Mouse (Mus musculus): ENCODE measurements around the gene Sfxn1.

Sfxn1 gene

GRCm38 (mm10) chr13:54077470-54078174 lies 6.0 kb downstream of the Sfxn1 start:
- DNase-seq (ENCODE audit: low read depth) = no peak

DNA sequence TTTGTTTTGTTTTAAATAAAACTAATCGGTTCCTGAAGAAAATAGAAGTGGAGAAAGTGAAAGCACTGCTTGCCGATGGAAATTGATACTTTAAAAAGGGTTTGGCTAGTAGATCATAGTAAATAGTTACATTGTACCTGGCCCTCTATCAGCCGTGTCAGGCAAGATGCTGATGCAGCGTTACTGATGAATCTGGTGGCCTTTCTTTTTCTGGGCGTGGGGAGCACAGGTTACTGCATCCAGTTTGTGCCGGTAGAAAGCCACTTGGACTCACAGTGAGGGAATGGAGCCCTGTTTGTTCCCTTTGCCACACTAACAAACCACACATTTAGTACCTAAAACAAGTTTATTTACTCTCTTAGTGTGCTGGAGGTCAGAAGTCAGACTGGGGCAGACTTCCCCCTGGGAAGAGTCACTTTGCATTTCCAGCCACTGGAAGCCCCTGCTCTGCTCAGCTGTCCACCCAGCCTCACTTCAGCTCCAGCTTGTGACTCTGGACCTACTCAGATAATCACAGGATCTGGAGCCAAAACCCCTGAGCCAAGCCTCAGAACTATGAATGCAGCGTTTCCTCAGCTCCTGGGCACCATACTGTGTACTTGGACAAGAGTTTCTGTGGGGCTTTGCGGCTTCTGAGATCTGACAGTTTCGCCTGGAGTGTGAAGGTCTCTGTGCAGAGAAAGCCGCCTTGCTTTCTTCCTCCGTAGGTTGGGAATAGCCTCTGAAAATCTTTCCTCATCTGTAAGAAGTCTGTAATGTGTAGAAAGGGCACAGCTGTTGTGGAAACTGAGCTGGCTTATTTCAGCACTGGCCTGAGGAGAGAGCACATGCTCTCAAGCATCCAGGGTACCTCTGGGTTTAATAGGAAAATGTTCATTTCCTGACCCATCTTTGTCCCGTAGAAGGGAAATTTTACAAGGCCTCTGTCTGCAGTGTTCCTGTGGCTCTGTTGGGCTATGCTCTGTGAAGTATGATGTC lies 8.4 kb downstream of the Sfxn1 start:
- no peak for DNase-seq (ENCODE audit: low read depth)

DNA sequence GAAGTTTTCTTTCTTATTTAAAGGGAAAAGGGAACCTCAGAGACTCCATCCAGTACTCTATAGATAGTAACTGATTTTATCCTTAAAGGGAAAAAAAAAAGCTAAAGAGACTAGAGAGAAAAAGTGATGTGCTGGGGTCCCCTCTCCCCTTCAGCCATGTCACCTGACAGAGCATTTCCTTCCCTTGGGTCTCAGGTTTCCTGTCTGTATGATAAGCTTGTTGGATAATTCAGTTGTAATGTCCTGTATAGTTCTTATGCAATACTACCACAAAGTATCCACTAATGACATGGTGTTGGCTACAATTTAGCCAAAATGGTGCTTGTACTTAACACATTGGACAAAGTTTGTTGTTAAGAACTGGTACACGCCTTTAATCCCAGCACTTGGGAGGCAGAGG lies 9.1 kb downstream of the Sfxn1 start:
- no peak for DNase-seq (ENCODE audit: low read depth)

DNA sequence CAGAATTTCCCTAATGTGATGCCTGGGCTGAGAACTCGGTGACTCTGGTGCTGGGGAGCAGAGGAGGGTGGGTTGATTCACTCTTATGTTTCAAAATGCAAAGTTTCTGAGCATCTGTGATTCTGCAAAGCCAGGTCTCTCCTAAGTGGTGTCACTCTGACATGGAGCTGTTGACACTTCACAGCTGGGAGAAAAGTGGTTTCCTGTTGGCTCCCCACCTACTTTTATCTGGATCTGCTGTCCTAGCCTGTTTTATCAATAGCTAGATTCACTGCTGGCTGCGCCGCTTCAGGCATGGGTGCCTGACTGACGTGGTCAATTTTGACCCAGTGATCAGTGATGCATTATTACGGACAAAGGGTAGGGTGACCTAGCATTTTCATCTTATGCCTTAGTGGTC lies 11.3 kb downstream of the Sfxn1 start:
- no peak for DNase-seq (ENCODE audit: low read depth)

- DNase-seq (ENCODE audit: low read depth) = no peak
These were observed 12.5 kb downstream of the Sfxn1 start for GRCm38 (mm10) chr13:54084178-54084577.

- no peak for DNase-seq (ENCODE audit: low read depth)
These were observed 13.2 kb downstream of the Sfxn1 start for GRCm38 (mm10) chr13:54084826-54085225.

GRCm38 (mm10) chr13:54085266-54085665 lies 13.6 kb downstream of the Sfxn1 start:
- no peak for DNase-seq (ENCODE audit: low read depth)

DNA sequence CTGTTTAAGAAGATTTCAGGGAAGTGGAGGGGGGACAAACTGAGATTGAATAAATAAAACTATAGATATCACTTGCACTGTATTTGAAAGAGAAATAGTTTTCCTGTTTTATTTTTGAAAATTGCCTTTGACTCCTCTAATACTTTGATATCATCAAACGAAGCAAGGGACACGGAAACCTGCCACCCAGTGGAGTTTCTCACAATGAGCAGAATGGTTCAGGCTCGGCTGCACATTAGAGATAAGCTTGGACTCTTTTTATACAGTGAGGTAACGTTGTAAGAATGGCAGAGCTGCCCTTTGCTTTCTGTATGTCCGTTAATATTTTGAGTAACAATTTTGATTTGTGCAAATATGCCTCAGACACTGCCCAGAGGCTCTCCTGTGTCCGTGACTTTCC lies 20.1 kb downstream of the Sfxn1 start:
- no peak for DNase-seq (ENCODE audit: low read depth)

- no peak for DNase-seq (ENCODE audit: low read depth)
These were observed 22.7 kb downstream of the Sfxn1 start for GRCm38 (mm10) chr13:54094349-54094748.

GRCm38 (mm10) chr13:54094963-54095362 lies 23.3 kb downstream of the Sfxn1 start:
- DNase-seq (ENCODE audit: low read depth) = no peak

DNA sequence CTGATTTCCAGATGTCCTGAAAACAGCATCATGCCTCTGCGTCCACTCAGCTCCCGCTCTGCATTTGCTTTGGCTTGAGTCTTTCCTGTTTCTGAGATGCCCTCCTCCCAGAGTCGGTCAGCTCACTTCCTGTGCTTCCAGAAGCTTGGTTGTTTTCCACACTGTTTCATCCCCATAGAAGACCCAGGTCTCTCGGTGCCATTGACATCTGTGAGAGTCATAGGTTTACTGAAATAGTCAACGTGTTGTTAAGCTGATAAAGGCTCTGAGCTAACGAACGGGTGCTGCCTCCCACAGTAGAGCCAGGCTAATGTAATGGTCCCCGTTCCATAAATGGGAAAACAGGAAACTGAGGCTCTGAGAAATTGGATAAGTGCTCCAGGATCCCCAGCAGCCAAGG lies 24.1 kb downstream of the Sfxn1 start:
- DNase-seq (ENCODE audit: low read depth) = no peak

GRCm38 (mm10) chr13:54097227-54097626 lies 25.6 kb downstream of the Sfxn1 start:
- DNase-seq (ENCODE audit: low read depth) = no peak

DNA sequence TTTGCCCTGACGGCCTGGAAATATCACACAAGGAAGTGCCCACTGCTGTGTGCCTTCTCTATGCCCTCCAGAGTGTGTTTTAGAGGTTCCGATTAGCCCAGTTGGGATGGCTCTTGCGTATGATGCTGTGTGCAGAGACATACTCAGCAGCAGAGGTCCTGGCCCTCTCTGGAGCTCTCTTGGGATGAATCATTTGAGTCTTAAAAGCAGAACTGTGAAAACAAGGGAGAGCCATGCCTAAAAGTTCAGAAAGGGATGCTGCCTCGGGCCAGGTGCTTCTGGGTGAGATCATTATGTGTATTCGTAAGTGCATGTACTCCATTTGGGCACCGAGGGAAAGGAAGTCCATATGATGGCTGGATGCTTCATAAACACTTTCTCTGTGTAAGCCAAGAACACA lies 26.1 kb downstream of the Sfxn1 start:
- DNase-seq (ENCODE audit: low read depth) = no peak

DNA sequence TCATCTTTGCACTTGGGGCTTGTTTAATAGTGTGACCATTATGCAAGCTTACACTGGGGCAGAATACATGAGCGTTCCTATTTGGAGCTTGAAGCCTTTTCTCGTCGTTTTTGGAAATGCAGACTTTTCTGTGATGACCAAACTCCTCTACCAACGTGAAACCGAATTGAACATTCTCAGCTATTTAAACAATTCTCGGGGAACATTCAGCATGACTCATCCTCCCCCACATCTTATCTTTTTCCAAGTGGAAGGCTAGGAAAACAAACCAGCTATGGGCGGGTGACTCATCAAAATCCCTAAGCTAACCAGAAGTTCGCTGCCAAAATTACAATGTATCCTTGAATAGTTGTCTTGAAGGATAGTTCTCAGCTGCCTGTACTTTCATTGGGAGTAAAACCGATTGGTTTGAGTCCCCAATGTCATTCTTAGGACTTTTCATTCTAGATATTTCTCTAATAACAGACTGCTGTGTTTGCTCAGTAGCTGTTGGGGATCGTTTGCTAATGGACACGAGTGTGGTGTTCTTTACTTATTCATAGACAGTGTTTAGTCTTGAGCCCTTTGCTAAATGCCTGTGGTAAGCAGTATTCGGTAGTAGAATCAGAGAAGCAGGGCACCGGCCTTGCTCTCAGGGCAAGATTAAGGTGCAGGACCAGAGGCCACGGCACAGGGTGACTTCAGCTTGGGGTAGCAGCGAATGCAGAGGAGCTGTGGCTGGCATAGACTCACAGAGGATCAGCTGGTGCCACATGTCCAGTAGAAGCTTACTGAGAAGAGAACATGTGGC lies 29.6 kb downstream of the Sfxn1 start:
- no peak for DNase-seq (ENCODE audit: low read depth)

GRCm38 (mm10) chr13:54102061-54102460 lies 30.4 kb downstream of the Sfxn1 start:
- DNase-seq (ENCODE audit: low read depth) = no peak

DNA sequence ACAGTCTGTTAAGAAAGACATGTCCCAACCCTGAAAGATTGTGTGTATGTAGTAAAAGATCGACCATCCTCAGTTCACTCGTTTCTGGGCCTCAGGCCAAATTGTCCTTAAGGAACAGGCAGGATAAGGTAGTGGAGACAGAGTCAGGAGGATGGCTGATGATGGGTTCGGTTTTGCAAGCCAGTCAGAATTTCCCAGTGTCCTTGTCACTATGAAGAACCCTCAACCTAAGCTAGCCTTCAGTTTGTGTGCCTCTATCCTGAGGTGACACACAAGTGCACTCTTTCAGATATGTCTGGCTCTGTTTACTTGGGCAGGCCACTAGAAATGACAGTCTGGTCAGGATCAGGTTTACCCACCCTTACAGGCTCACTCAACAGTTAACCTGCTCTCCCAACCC lies 31.6 kb downstream of the Sfxn1 start:
- DNase-seq (ENCODE audit: low read depth) = no peak

DNA sequence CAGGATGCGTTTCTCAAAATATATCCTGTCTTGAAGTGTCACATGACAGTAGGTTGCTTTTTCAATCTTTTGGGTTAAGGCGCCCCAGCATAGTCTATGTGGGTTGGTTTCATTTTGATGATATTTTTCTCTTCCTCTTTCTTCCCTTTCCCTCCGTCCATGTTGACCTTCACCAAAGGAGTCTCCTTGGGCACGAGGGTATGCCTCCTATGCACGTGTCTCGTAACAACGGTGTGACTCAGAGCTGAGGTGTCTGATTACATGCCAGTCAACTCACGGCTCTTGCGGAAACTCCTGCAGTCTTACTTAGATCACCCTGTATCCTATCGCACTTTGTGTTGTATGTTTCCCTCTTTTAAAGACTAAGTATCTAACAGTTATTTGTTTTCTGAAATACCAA lies 32.2 kb downstream of the Sfxn1 start:
- DNase-seq (ENCODE audit: low read depth) = no peak

DNA sequence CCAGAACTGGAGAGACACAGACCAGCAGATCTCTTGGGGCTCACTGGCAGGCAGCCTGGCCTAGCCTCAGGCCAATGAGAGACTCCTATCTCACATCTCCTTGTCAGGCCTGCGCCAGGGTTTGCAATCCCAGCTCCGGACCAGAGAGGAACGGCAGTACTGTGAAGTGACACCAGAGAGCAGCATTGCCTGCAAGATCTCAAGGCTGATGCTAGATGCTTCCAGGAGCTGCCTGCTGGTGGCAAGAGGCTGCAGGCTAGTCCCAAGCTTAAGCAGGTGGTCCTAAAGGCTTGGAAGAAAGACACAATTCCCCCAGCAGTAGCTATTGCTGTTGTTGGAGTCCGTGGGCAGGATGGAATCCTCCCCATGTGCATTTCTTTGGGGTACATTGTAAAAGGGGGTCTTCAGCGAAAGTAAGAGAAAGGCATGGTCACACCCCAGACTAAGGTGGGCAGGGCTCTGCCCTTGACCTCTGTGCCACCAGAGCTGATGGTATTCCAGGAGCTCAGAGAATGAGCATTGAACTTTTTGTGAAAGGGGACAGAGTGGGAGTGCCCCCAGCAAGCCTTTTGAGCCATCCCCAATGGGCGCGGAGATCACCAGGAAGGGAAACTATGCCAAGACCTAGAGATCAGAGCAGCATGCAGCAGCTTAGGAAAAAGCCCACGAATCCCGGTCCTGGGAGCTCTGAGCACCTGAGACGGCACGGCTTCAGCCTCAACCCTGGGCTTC lies 42.3 kb downstream of the Sfxn1 start:
- DNase-seq (ENCODE audit: low read depth) = peak; percentile 7

DNA sequence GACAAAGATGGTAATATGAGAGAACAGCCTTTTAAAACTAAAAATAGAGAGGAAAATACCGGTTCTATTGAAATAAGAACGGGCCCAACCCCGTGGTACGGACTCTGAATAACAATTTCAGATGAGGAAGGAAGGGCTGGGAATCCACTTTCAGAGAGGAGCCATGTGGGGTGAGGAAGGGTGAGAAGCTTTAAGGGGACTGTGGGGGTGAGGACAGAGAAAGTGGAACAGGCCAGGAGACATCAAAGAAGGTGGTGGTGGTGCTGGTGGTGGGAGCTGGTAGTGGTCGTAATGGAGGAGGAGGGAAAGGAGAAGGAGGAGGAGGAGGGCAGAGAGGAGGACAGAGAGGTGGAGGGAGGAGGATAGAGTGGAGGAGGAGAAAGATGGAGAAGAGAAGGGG lies 43.3 kb downstream of the Sfxn1 start:
- no peak for DNase-seq (ENCODE audit: low read depth)

DNA sequence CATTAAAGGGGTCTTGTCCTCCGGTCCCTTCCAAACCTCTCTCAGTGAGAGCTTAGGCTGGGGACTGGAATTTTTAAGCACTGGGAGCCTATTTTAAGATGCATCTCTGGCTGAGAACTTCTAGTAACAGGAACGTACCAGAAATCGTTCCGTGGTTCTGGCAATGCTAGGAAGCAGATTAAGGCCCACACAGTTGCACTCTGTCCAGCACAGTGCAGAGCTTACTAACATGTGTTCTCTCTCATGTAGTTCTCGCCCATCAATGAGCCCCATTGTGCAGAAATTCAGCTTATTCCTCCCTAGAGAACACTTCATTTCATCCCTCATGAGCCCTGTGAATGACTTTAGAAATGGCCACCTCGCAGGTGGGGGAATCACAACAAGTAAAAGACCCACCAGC lies 44.1 kb downstream of the Sfxn1 start:
- DNase-seq (ENCODE audit: low read depth) = no peak

GRCm38 (mm10) chr13:54118355-54118754 lies 46.7 kb downstream of the Sfxn1 start:
- DNase-seq (ENCODE audit: low read depth) = no peak

Data from c-Kit-positive CD71-positive TER-119-negative erythroid progenitor cells, embryonic 14.5 days (primary cell).